Mouse (Mus musculus): ENCODE results near the gene Arl5a. TPM values are rescaled to one million over a fixed set of nuclear protein-coding genes. Genes with fewer than 3 reads are reported as not detected.

Gene Arl5a
- polyA plus RNA-seq, 1 experiment: 1.3 TPM

DNA sequence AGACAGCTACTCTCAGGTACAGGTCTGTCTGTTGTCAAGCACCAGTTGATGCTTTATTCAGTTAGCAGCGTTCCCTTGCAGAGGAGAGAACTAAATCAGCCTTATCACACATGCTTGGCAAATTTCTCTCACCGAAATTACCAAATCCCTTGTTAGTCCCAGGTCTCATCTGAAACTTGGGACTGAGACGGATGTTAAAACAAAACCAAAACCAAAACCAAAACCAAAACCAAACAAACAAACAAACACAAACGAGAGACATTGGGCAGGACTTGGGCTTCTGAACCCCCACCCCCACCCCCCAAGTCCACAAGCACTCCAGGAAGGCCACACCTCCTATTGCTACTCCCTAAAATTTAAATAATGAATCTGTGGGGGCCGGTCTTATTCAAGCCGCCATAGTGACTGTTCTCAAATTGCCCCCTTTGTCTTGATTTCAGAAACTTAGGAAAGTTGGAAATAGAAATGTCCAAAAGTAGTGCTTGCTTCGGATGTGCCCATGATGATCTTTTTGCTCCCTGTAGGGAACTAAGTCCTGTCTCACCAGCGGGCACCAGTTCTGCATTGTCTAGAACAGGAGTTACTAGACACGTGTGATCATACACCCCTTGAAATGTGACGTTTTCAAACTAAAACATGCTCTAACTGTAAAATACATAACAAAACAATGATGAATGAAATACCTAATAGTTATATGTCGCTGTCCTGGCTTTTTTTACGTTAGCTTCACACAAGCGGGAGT, 46.8 kb downstream of the Arl5a start:
- Histone ChIP-seq H3K27me3 (ENCODE audit: control insufficient read depth, insufficient read depth, low read length) (no peaks in the 10 kb centered on the region), H3K4me1 (ENCODE audit: control insufficient read depth, insufficient read depth, low read length) (peaks cover 5% of the 10 kb centered on the region; the same call in 1 of the 2 replicates), H3K4me3 (ENCODE audit: control insufficient read depth, low read depth, low read length) (no peak overlapping the region; the same call in 1 of the 2 replicates), H3K27ac (ENCODE audit: control insufficient read depth, insufficient read depth, low read depth, low read length) (no peak overlapping the region), H3K36me3 (ENCODE audit: control insufficient read depth, insufficient read depth, low read length) (no peaks in the 10 kb centered on the region)
- TF ChIP-seq POLR2A (IDR thresholded peaks at IDR 0.05; ENCODE audit: control insufficient read depth, low read depth, low read length) (no peak), CTCF (IDR thresholded peaks at IDR 0.05; ENCODE audit: control insufficient read depth, insufficient read depth, insufficient replicate concordance, low read depth, low read length) (no peak)

DNA sequence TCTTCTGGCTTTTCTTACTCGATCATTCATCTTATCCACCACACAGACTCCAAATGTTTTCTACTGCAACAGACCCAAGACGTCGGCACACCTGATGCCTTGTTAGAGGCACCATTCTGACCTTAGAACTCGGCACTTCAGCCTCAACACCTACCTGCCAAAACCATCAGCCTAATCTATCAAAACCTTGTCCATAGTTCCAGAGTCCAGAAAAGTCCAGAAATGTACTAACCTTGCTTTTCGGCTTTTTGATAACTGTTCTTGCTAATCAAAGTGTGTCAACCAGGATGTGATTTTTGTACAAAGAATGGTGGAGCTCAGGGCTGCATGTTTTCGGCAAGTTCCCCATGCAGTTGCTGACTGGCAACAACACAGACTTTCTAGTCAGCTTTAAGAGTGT, 50.0 kb downstream of the Arl5a start:
- Histone ChIP-seq H3K4me1 (ENCODE audit: control insufficient read depth, insufficient read depth, low read length) (peaks cover 5% of the 10 kb centered on the region; the same call in 1 of the 2 replicates), H3K36me3 (ENCODE audit: control insufficient read depth, insufficient read depth, low read length) (no peaks in the 10 kb centered on the region), H3K27ac (ENCODE audit: control insufficient read depth, insufficient read depth, low read depth, low read length) (no peak overlapping the region), H3K27me3 (ENCODE audit: control insufficient read depth, insufficient read depth, low read length) (no peaks in the 10 kb centered on the region), H3K4me3 (ENCODE audit: control insufficient read depth, low read depth, low read length) (no peak overlapping the region)
- TF ChIP-seq POLR2A (IDR thresholded peaks at IDR 0.05; ENCODE audit: control insufficient read depth, low read depth, low read length): no peak

- no peak overlapping the region for H3K4me3 ChIP-seq (ENCODE audit: control insufficient read depth, low read depth, low read length)
- H3K36me3 ChIP-seq (ENCODE audit: control insufficient read depth, insufficient read depth, low read length): no peaks in the 10 kb centered on the region
- no peaks in the 10 kb centered on the region; the same call in 1 of the 2 replicates for H3K4me1 ChIP-seq (ENCODE audit: control insufficient read depth, insufficient read depth, low read length)
- no peak for TF ChIP-seq CTCF (IDR thresholded peaks at IDR 0.05; ENCODE audit: control insufficient read depth, insufficient read depth, insufficient replicate concordance, low read depth, low read length)
- TF ChIP-seq POLR2A (IDR thresholded peaks at IDR 0.05; ENCODE audit: control insufficient read depth, low read depth, low read length): no peak
- H3K27me3 ChIP-seq (ENCODE audit: control insufficient read depth, insufficient read depth, low read length): no peaks in the 10 kb centered on the region
- no peak overlapping the region for H3K27ac ChIP-seq (ENCODE audit: control insufficient read depth, insufficient read depth, low read depth, low read length)
These were observed 52.2 kb downstream of the Arl5a start for GRCm38 (mm10) chr2:52372480-52372879.

GRCm38 (mm10) chr2:52372080-52372479, 52.6 kb downstream of the Arl5a start:
- Histone ChIP-seq H3K27ac (ENCODE audit: control insufficient read depth, insufficient read depth, low read depth, low read length) (no peak overlapping the region), H3K4me3 (ENCODE audit: control insufficient read depth, low read depth, low read length) (no peak overlapping the region), H3K27me3 (ENCODE audit: control insufficient read depth, insufficient read depth, low read length) (no peaks in the 10 kb centered on the region), H3K36me3 (ENCODE audit: control insufficient read depth, insufficient read depth, low read length) (no peaks in the 10 kb centered on the region), H3K4me1 (ENCODE audit: control insufficient read depth, insufficient read depth, low read length) (no peaks in the 10 kb centered on the region; the same call in 1 of the 2 replicates)
- TF ChIP-seq POLR2A (IDR thresholded peaks at IDR 0.05; ENCODE audit: control insufficient read depth, low read depth, low read length) (no peak), CTCF (IDR thresholded peaks at IDR 0.05; ENCODE audit: control insufficient read depth, insufficient read depth, insufficient replicate concordance, low read depth, low read length) (no peak)

DNA sequence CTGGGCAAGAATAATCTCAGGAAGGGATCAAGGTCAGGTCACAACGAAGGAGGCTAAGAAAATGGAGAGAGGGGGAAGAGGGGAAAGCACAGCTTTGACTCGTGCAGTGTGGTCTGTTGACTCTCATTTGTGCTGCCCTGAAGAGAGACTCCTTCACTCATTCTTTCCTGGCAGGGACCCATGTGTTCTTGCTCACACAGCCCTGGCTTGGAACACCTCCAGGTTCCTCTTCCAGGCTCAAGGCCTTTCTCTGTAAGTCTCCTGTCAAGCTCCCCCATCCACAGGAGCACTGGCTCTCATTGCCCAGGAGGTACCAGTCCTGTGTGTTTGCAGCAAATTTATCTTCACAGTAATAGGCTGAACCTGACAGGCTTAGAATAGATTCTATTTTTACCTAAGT, 53.6 kb downstream of the Arl5a start:
- Histone ChIP-seq H3K4me1 (ENCODE audit: control insufficient read depth, insufficient read depth, low read length) (peaks cover 2% of the 10 kb centered on the region; the same call in 1 of the 2 replicates), H3K27ac (ENCODE audit: control insufficient read depth, insufficient read depth, low read depth, low read length) (no peak overlapping the region)
- TF ChIP-seq POLR2A (IDR thresholded peaks at IDR 0.05; ENCODE audit: control insufficient read depth, low read depth, low read length) (no peak), CTCF (IDR thresholded peaks at IDR 0.05; ENCODE audit: control insufficient read depth, insufficient read depth, insufficient replicate concordance, low read depth, low read length) (no peak)

GRCm38 (mm10) chr2:52369622-52370021, 55.1 kb downstream of the Arl5a start:
- H3K4me1 ChIP-seq (ENCODE audit: control insufficient read depth, insufficient read depth, low read length): peaks cover 2% of the 10 kb centered on the region; the same call in 1 of the 2 replicates
- no peak overlapping the region for H3K27ac ChIP-seq (ENCODE audit: control insufficient read depth, insufficient read depth, low read depth, low read length)
- H3K4me3 ChIP-seq (ENCODE audit: control insufficient read depth, low read depth, low read length): no peak overlapping the region
- TF ChIP-seq POLR2A (IDR thresholded peaks at IDR 0.05; ENCODE audit: control insufficient read depth, low read depth, low read length) (no peak), CTCF (IDR thresholded peaks at IDR 0.05; ENCODE audit: control insufficient read depth, insufficient read depth, insufficient replicate concordance, low read depth, low read length) (no peak)
- H3K27me3 ChIP-seq (ENCODE audit: control insufficient read depth, insufficient read depth, low read length): no peaks in the 10 kb centered on the region
- no peaks in the 10 kb centered on the region for H3K36me3 ChIP-seq (ENCODE audit: control insufficient read depth, insufficient read depth, low read length)

More for the DNA sequence above, 53.6 kb downstream of the Arl5a start:
- no peaks in the 10 kb centered on the region for H3K27me3 ChIP-seq (ENCODE audit: control insufficient read depth, insufficient read depth, low read length)
- H3K4me3 ChIP-seq (ENCODE audit: control insufficient read depth, low read depth, low read length): no peak overlapping the region
- H3K36me3 ChIP-seq (ENCODE audit: control insufficient read depth, insufficient read depth, low read length): no peaks in the 10 kb centered on the region

DNA sequence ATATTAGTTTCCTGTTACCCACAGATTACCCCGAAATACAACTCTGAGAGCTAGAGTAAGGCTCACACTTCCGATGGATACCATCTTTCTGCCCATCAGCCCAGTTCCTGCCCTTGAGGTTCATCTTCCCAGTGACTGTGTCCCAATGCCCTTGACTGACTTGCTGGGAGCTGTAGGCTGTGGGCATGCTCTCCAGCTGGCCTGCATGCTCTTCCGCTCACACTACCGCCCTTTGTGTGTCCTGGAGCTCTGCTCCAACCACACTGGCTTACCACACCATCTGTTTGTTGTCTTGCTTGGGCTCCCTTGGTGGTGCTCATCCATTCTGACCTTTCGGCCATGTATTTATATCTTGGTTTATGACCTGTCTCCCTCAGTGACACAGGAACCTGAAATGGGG, 57.0 kb downstream of the Arl5a start:
- Histone ChIP-seq H3K27me3 (ENCODE audit: control insufficient read depth, insufficient read depth, low read length) (no peaks in the 10 kb centered on the region), H3K4me3 (ENCODE audit: control insufficient read depth, low read depth, low read length) (no peak overlapping the region), H3K4me1 (ENCODE audit: control insufficient read depth, insufficient read depth, low read length) (peaks cover 2% of the 10 kb centered on the region; the same call in 1 of the 2 replicates), H3K36me3 (ENCODE audit: control insufficient read depth, insufficient read depth, low read length) (no peaks in the 10 kb centered on the region), H3K27ac (ENCODE audit: control insufficient read depth, insufficient read depth, low read depth, low read length) (no peak overlapping the region)
- no peak for TF ChIP-seq POLR2A (IDR thresholded peaks at IDR 0.05; ENCODE audit: control insufficient read depth, low read depth, low read length)
